Mouse (Mus musculus) frontal cortex, postnatal 36 days (tissue): ENCODE measurements around the gene Ccnd2.
A peak's percentile ranks its signal among the peaks of the same experiment; 100 is the strongest.

ENCODE experiments used
- DNase-seq, 2 experiments: peaks; one replicate each; pipeline ENCODE4 v3.0.0; 2022; ENCODE audit warnings: low spot score in 2 of 2

Gene Ccnd2

GRCm38 (mm10) chr6:127108368-127109060 lies 43.5 kb downstream of the Ccnd2 start:
- no peak for DNase-seq

- no peak for DNase-seq
Measured at GRCm38 (mm10) chr6:127107413-127107812, 44.6 kb downstream of the Ccnd2 start.

DNA sequence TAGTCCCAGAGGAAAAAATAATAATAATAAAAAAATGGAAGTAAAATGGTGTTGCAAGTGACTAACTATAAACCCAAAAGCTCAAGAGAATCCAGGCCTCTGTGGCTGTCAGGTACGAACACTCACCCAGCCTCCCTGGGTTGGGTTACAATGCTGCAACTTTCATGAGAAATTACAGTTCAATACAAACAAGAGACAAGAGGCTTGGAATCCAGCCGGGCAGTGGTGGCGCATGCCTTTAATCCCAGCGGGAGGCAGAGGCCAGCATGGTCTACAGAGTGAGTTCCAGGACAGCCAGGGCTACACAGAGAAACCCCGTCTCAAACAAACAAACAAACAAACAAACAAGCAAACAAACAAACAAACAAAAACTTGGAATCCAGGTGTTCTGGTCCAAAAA lies 45.3 kb downstream of the Ccnd2 start:
- DNase-seq: no peak

- peak in 1 of 2 experiments; percentile 43 for DNase-seq
Measured at GRCm38 (mm10) chr6:127106189-127106588, 45.8 kb downstream of the Ccnd2 start.

DNA sequence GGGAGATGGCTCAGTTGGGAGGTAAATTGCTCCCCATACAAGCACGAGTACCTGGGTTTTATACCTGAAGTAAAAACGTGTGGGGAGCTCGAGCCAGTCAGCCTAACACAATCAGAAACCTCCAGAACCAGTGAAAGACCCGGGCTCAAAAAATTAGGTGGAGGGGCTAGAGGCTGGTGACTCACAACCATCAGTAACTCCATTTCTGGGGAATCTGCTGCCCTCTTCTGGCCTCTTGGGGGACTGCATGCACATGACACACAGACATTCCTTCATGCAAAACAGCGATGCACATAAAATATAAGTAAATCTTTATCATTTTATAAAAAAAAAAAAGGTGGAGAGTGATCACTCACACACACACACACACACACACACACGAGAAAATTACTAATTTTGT lies 46.9 kb downstream of the Ccnd2 start:
- DNase-seq: peak in 1 of 2 experiments; percentile 38

DNA sequence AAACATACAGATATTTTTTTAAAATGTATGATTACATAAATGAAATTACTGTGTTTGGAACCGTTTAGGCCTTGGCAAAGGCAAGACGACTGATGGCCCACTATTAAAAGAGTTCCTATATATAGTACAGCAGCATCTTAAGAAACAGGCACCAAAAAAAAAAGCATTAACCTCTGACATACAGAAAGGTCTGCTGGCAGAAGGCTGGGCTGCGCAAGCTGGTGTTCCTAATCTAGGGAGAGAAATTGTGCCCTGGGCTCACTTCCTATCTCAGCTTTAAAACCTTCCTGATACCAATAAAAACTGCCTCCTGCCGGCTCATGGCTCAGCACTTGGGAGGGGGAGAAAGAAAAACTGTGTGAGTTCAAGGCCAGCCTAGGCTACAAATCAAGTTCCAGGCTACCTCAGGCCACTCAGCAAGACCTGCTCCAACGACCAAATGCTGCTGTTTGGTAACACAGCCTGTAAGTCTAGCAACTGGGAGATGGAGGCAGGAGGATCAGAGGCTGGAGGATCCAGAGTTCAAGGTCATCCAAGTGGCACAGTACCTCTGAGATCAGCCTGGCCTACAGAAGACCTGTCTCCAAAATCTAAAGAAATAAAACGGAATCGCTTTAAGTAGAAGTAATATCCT lies 47.5 kb downstream of the Ccnd2 start:
- DNase-seq: no peak

DNA sequence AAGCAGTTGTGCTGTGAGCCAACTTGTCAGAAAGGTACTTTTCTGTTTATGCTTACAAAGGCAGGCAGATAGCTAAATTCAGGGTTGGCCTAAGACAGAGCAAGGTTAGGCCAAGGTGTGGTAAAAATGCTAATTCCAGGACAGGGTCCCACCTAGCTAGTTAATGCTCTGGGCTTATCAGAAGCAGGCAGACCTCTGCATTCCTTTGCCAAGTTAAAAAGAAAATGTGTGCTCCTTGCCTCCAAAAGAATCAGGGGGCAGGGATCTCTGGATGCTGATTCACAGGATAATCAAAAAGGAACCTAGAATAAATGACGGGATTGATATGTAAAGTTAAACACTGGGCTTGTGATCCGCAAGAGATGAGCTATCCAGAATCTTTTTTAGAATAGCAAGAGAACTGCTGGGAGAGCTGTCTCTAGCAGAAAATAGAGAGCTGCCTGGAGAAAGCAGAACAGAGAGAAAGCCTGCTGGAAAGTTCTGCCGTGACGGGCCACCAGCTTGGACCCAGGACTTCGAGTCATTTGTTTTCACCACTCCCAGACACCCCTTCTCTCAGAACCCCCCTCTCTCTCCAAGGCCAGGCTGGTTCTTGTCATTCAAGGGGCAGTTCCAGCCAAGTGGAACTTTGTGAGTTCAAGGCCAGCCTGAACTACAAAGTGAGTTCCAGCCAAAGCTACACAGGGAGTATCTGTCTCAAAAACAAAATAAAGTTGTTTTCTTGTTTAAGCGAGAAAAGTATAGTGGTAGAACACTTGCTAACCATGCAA lies 48.3 kb downstream of the Ccnd2 start:
- no peak for DNase-seq

- no peak for DNase-seq
Measured at GRCm38 (mm10) chr6:127094565-127094964, 57.4 kb downstream of the Ccnd2 start.

GRCm38 (mm10) chr6:127086739-127087138 lies 65.3 kb downstream of the Ccnd2 start:
- DNase-seq: peak; percentile 43 to 71

DNA sequence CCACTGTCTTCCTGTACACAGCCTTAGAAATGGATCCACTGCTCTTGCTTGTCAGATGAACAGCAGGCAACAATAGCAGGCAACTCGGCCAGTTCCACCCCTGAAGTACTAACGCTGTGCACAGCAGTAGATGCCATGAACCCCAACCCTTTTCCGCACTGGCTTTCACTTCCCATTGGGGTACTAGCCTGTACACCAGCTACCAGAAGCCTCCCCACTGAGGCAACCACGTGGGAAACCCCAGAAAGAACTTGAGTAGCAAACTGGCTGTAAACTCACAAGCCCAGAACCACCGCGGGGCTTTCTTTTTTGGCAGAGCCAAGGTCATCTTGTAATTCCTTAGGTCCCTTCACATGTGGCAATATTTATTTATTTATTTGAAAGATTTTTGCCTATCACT lies 70.2 kb downstream of the Ccnd2 start:
- DNase-seq: no peak

DNA sequence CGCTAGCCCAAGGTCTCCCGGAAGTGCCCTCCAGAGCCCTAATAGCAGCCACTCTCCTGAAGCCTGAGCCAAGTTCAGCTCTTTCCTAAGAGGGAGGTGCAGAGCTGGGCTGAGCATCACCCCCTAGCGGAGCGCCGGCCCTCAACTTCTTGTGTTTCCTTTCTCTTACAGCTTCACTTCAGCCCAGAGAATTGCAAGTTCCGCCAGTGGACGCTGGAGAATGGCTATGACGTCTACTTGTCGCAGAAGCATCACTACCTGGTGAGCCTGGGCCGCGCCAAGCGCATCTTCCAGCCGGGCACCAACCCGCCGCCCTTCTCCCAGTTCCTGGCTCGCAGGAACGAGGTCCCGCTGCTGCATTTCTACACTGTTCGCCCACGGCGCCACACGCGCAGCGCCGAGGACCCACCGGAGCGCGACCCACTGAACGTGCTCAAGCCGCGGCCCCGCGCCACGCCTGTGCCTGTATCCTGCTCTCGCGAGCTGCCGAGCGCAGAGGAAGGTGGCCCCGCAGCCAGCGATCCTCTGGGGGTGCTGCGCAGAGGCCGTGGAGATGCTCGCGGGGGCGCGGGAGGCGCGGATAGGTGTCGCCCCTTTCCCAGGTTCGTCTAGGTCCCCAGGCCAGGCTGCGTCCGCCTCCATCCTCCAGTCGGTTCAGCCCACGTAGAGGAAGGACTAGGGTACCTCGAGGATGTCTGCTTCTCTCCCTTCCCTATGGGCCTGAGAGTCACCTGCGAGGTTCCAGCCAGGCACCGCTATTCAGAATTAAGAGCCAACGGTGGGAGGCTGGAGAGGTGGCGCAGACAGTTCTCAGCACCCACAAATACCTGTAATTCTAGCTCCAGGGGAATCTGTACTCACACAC lies 71.9 kb downstream of the Ccnd2 start:
- peak; percentile 77 to 87 for DNase-seq
